Comparison of ENCODE assay signal across 16 mouse cellular contexts in genomic region chr8:78307131-78307530, GRCm38 (mm10).
DNase-seq lines count a peak whose midpoint lies in the region; ATAC-seq and TF ChIP-seq lines count a peak whose summit lies in the region.
"Had no signal": no experiment of that assay in that cellular context is flagged by ENCODE, and none has a peak within 500 bp of the region (broad histone marks: within the 10 kb centered on the region; RNA-seq: fewer than 3 reads in every experiment).

No protein-coding gene starts in this region.

- no peaks in the 10 kb centered on the region for H3K36me3 ChIP-seq in kidney, postnatal 0 days (ENCODE audit: insufficient read depth, low read length)
- no peaks in the 10 kb centered on the region for H3K36me3 ChIP-seq in neural tube, embryonic 14.5 days (ENCODE audit: control insufficient read depth, insufficient read depth, low read length)
- H3K36me3 ChIP-seq in neural tube, embryonic 15.5 days, result no peaks in the 10 kb centered on the region
- H3K36me3 ChIP-seq: embryonic facial prominence, embryonic 12.5 days; limb, embryonic 13.5 days; stomach, embryonic 15.5 days had no signal

- no peak overlapping the region for H3K4me3 ChIP-seq in kidney, postnatal 0 days (replicated peaks; ENCODE audit: low read depth, low read length)
- no peak overlapping the region for H3K4me3 ChIP-seq in neural tube, embryonic 14.5 days (ENCODE audit: low read depth, low read length)
- H3K4me3 ChIP-seq in neural tube, embryonic 15.5 days (replicated peaks), result no peak overlapping the region
- H3K4me3 ChIP-seq: embryonic facial prominence, embryonic 12.5 days; limb, embryonic 13.5 days; stomach, embryonic 15.5 days had no signal

- DNase-seq in kidney, postnatal 0 days (ENCODE audit: low spot score), result peak; percentile 1
- no peak for DNase-seq in kidney, postnatal 25 days
- DNase-seq in adrenal gland, postnatal 10 days, result peak; percentile 46
- DNase-seq in cerebellum, adult 11 months, result no peak
- DNase-seq: cerebellum, adult 11-12 months; cerebellum, postnatal 36 days; heart, postnatal 4 days; spleen, adult 18-20 months; thymus, adult 2 months had no signal

- no peaks in the 10 kb centered on the region for H3K27me3 ChIP-seq in kidney, postnatal 0 days (ENCODE audit: insufficient read depth, low read length)
- H3K27me3 ChIP-seq in neural tube, embryonic 14.5 days (ENCODE audit: control insufficient read depth, insufficient read depth, low read length), result no peaks in the 10 kb centered on the region
- no peaks in the 10 kb centered on the region; the same call in 1 of the 2 replicates for H3K27me3 ChIP-seq in neural tube, embryonic 15.5 days (replicated peaks)
- H3K27me3 ChIP-seq: embryonic facial prominence, embryonic 12.5 days; limb, embryonic 13.5 days; stomach, embryonic 15.5 days had no signal

- no peak overlapping the region for H3K9ac ChIP-seq in kidney, postnatal 0 days (ENCODE audit: low read depth, low read length)
- no peak overlapping the region for H3K9ac ChIP-seq in neural tube, embryonic 14.5 days (replicated peaks; ENCODE audit: low read depth, low read length)
- H3K9ac ChIP-seq in neural tube, embryonic 15.5 days (replicated peaks), result no peak overlapping the region
- H3K9ac ChIP-seq: embryonic facial prominence, embryonic 12.5 days; limb, embryonic 13.5 days; liver, embryonic 14.5 days; stomach, embryonic 15.5 days had no signal

- TF ChIP-seq CTCF in kidney, postnatal 0 days (IDR thresholded peaks at IDR 0.05; ENCODE audit: low read depth), result no peak

- no peaks in the 10 kb centered on the region for H3K4me1 ChIP-seq in kidney, postnatal 0 days (replicated peaks; ENCODE audit: insufficient read depth, low read length)
- H3K4me1 ChIP-seq in neural tube, embryonic 14.5 days (ENCODE audit: control insufficient read depth, insufficient read depth, low read length), result no peaks in the 10 kb centered on the region
- 0 out of 2 replicates have a peak, but pooled peaks cover 7% of the 10 kb centered on the region for H3K4me1 ChIP-seq in neural tube, embryonic 15.5 days
- H3K4me1 ChIP-seq: embryonic facial prominence, embryonic 12.5 days; limb, embryonic 13.5 days; stomach, embryonic 15.5 days had no signal

- no peaks in the 10 kb centered on the region for H3K9me3 ChIP-seq in kidney, postnatal 0 days (replicated peaks; ENCODE audit: low read length)
- H3K9me3 ChIP-seq in neural tube, embryonic 14.5 days (ENCODE audit: control insufficient read depth, low read length), result no peaks in the 10 kb centered on the region
- no peaks in the 10 kb centered on the region for H3K9me3 ChIP-seq in neural tube, embryonic 15.5 days (replicated peaks)
- H3K9me3 ChIP-seq: embryonic facial prominence, embryonic 12.5 days; stomach, embryonic 15.5 days had no signal

- no peak overlapping the region for H3K4me2 ChIP-seq in kidney, postnatal 0 days (ENCODE audit: low read length)
- no peak overlapping the region for H3K4me2 ChIP-seq in neural tube, embryonic 14.5 days (ENCODE audit: low read depth, low read length)
- no peak overlapping the region for H3K4me2 ChIP-seq in neural tube, embryonic 15.5 days
- H3K4me2 ChIP-seq: embryonic facial prominence, embryonic 12.5 days; limb, embryonic 13.5 days; stomach, embryonic 15.5 days had no signal

- WGBS in kidney, postnatal 0 days, result 29% methylated on average over 4 of the region's 4 CpGs
- 37% methylated on average over 4 of the region's 4 CpGs for WGBS in neural tube, embryonic 14.5 days
- WGBS in neural tube, embryonic 15.5 days, result 45% methylated on average over 4 of the region's 4 CpGs

- no peak overlapping the region for H3K27ac ChIP-seq in kidney, postnatal 0 days
- no peak overlapping the region for H3K27ac ChIP-seq in neural tube, embryonic 14.5 days (ENCODE audit: low read depth, low read length)
- H3K27ac ChIP-seq in neural tube, embryonic 15.5 days (replicated peaks), result no peak overlapping the region
- H3K27ac ChIP-seq: embryonic facial prominence, embryonic 12.5 days; limb, embryonic 13.5 days; liver, embryonic 14.5 days; stomach, embryonic 15.5 days had no signal

- no peak for ATAC-seq in kidney, postnatal 0 days (replicated peaks; ENCODE audit: low FRiP score, low read depth)
- ATAC-seq in neural tube, embryonic 14.5 days (ENCODE audit: low read depth), result peak; percentile 9; the same call in 1 of the 2 replicates
- ATAC-seq in neural tube, embryonic 15.5 days (ENCODE audit: low FRiP score), result no peak
- ATAC-seq in cerebellum, adult (ENCODE audit: insufficient number of reproducible peaks, low FRiP score, low TSS enrichment), result no peak

Comparison
In these comparisons a context has a peak if more than half of its experiments do, and no peak if none do; other contexts are left out.
1. DNase-seq: peak in kidney, postnatal 0 days (single experiment) and adrenal gland, postnatal 10 days (single experiment); none in kidney, postnatal 25 days (0 of 2) and cerebellum, adult 11 months (single experiment).